Mouse (Mus musculus): ENCODE results near the gene Rtel1.

DNA sequence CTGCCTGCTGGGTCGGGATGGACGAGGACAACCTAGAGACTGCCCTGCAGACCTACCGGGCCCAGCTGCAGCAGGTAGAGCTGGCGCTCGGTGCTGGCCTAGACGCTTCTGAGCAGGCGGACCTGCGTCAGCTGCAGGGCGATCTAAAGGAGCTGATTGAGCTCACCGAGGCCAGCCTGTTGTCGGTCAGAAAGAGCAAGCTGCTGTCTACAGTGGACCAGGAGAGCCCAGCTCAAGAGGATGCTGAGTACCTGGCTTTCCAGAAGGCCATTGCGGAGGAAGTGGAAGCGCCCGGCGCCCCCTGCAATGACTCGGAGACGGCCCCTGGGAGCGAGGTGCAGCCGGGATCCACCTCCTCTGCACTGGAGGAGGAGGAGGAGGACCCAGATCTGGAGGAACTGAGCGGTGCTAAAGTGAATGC, 46.1 kb downstream of the Rtel1 start:
- TF ChIP-seq CTCF (IDR thresholded peaks at IDR 0.05; ENCODE audit: extremely low read depth, insufficient read length, insufficient replicate concordance, low read depth, low read length) (no peak), POLR2A (IDR thresholded peaks at IDR 0.05; ENCODE audit: low read depth, low read length) (no peak)
